Mouse (Mus musculus) layer of hippocampus, postnatal 10 days (tissue): ENCODE results near the gene Arhgef7. TPM values are rescaled to one million over a fixed set of nuclear protein-coding genes. Genes with fewer than 3 reads are reported as not detected.

Experiments used
- DNase-seq, 2 experiments: peaks; one replicate each; pipeline ENCODE4 v3.0.0; 2021; ENCODE audit warnings: low spot score in 2 of 2
- total RNA-seq, 2 experiments: library from RNA; stranded (reverse); gene quantifications; 2 replicates each; pipeline ENCODE4 v1.2.3; 2021

Gene Arhgef7
- total RNA-seq, 2 experiments from 2014 or later: 164 to 169 TPM

DNA sequence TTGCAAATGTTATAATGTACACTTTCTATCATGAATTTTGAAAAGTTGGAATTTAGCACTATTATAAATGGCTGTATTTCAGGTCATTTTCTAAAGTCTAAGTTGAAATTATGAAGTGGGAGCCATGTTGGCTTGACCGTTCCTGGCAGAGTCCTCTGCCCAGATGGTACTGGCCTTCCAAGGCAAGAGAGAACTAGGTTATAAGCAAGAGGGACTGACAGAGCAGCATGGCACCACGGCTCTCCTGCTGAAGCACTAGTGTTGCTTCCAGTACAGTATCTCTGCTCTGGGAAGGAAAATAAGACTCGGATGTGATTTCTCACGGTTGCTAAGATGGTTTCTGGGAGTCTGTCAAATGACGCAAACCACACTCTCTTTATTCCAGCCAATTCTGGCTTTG, 34.5 kb downstream of the Arhgef7 start:
- no peak for DNase-seq

- no peak for DNase-seq
Observed at GRCm38 (mm10) chr8:11762821-11763220, 35.3 kb downstream of the Arhgef7 start.

GRCm38 (mm10) chr8:11767213-11767840, 39.8 kb downstream of the Arhgef7 start:
- DNase-seq: no peak

- peak in 1 of 2 experiments; percentile 38 for DNase-seq
Observed at GRCm38 (mm10) chr8:11770001-11770400, 42.5 kb downstream of the Arhgef7 start.

DNA sequence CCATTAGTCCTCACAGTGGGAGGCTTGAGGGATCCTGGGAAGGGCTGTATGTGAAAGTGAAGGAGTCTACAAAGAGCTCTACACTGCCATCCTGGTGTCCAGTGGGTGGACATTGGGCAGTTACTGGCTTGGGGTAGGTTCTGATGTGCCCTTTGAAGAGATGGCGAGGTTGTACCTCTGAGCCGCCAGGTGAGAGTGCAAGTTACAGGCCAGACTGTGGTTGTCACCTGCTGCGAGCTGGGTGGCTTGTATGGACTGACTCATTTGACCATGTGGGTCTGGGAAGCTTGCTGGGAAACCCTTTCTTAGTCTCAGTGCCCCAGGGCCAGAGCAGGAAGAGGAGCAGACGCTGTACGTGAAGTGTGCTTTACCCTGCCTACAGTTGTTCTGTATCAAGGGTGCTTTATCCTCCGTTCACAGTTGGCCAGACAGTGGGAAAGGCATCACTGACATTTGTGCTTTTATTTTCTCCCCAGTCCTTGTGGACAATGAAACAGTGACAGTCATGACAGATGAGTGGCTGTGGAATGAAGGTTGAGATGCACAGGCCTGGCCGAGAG, 43.1 kb downstream of the Arhgef7 start:
- DNase-seq: no peak

- DNase-seq: no peak
Observed at GRCm38 (mm10) chr8:11771608-11772007, 44.1 kb downstream of the Arhgef7 start.

DNA sequence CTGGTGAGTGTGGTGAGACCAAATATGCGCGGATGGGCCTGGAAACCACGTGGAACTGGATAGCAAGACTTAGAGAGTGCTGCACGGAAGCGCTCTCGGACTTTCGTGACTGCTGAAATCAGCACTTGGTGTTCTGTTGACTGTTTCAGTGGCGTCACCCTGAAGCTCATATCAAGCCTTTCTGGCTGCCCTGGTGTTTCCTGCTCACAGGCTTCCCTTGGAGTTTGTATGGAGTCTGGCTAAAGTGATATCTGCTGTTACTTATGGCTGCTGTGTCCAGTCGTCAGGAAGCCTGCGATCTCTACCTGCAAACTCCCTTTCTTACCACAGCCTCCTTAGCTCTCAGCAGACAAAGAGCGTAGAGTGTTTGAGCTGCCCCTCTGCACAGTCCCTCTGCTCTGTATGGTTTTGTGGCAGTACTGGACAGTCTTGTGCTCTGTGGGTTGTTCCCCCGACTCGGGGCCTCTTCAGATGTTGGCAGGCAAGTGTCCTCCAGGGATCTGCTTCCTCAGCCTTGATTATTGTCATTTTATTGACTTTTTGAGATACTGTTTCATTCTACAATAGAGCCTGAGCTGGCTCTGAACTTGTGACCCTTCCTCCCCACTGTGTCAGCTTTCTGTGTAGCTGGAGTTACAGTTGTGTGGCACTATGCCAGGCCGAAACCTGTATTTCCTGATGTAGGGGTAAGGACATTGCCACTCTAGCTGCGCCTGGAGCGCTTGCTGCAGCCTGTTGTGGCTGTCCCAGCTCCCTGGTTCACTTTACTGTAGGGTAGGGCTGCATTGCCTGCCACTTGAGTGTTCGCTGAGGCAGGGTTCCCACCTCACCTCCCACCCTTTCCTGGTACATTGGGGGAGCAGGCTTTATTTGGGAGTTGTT, 46.9 kb downstream of the Arhgef7 start:
- no peak for DNase-seq

GRCm38 (mm10) chr8:11775889-11776288, 48.4 kb downstream of the Arhgef7 start:
- no peak for DNase-seq

DNA sequence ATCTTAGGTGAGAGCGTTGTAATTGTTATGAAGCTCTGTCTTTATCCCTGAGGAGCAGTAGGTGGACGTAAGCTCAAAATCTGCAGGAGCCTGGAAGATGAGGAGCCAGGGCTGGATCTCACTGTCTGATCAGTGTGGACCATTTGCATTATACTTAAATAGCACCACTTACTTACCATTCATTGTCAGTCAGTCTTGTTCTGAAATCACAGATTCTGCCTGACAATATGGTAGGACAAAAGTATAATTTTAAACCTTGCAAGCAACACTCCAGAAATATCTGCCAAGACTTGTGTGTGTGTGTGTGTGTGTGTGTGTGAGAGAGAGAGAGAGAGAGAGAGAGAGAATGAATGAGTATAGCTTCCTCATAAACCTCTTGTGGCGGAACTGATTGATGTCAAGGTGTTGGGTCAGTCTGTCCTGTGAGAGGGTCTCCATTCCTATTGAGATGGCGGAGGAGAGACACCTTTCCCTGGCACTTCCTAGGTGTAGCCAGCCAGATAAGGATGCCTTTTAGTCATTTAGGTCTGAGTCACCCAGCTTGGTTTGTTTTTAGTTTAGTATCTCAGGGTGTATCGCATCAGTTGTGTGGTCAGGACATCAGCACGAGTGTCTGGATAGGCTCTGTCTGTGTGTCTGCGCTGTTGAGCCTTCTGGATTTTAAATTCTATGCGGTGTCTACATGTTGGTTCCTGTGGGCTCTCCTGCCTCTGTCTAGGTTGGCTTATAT, 49.1 kb downstream of the Arhgef7 start:
- no peak for DNase-seq

DNA sequence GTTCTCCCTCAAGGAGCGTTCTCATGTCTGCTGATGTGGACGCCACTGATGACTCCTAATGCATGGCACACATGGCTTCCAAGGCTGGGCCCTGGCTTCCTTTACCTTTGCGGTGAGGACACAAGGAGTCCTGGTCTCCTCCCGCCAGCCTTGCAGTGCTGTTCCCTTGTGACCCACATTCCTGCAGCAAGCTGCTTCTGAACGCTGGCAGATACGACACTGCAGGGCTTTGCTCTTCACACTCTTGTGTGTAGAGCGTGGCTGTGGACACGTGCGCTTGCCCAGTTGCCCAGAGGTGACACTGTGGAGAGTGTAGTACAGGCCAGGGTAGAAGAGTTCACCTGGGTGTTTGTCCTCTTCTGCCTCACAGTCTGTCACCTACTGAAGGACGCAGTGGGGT, 49.7 kb downstream of the Arhgef7 start:
- DNase-seq: no peak

DNA sequence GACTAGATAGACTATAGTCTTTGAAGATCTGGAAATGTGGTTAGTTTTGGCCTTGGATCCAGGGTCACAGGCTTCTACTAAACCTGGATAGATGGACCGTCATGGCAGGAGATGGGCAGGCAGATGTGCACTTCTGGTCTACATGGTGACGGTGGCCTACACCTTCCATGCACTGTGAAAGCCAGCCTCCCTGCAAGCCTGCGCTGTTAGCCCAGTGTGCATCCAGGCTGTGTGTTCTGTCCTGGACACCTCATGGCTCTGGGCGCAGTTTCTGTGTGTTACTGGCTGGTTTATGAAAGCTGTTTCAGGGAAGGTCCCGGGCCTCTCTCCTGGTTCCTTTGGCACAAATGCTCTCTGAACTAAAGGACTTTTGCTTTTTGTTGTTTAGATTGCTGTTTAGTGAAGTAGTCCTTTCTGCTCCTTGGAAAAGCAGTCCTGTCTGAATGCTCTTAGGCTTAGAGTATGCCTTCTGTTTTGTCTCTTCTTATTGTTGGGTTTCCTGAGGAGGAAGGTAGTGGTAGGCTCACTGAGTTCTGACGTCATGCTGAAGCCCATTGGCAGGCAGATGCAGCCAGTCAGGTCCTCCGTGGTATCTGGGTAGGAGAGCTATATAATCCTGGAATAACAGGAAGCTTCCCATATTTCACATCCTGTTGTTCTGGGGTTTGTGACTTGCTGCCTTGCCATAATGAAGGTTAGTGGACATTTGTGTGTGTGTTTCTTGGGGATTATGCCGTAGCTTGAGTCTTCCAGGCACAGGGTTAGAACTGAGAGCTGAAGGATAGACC, 51.3 kb downstream of the Arhgef7 start:
- DNase-seq: no peak

GRCm38 (mm10) chr8:11779844-11780634, 52.5 kb downstream of the Arhgef7 start:
- DNase-seq: no peak

DNA sequence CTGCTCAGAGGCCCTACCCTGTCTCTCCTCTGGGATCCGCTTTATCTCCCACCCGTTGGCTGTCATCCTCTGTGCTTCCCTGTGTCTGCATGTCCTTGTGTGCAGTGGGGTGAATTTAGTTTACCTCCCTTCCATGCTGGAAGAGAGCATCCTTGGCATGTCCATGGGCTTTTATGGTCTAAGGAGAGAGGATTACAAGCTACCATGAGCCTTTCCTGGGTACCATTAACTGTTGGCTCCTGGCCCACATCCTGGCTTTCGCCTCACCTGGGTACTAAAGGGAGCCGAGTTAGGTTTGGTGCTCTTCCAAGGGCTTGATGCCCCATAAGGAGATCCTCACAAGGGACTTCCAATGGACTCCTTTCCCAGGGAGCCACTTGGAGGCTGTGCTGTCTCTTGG, 53.1 kb downstream of the Arhgef7 start:
- no peak for DNase-seq

GRCm38 (mm10) chr8:11782607-11783006, 55.1 kb downstream of the Arhgef7 start:
- DNase-seq: no peak

GRCm38 (mm10) chr8:11783861-11784594, 56.5 kb downstream of the Arhgef7 start:
- DNase-seq: no peak

- DNase-seq: no peak
Observed at GRCm38 (mm10) chr8:11785121-11785520, 57.6 kb downstream of the Arhgef7 start.

GRCm38 (mm10) chr8:11785539-11786046, 58.1 kb downstream of the Arhgef7 start:
- no peak for DNase-seq

DNA sequence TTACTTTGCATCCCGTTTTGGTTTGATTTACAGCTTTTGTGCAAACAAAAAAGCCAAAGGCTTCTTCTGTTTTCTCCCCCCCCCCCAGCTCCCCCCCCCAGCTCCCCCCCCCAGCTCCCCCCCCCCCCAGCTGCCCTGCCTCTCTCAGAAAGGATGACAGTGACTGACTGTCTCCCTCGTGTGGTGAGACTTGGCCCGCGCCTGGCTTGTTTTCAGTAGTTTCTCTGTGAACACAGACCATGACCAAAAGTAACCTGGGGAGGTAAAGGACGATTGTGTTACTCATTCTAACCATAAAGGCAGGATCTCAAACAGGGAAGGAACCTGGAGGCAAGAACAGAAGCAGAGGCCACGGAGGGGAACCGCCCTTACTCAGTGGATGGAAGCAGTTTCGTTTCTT, 60.7 kb downstream of the Arhgef7 start:
- DNase-seq: peak; percentile 69 to 74

DNA sequence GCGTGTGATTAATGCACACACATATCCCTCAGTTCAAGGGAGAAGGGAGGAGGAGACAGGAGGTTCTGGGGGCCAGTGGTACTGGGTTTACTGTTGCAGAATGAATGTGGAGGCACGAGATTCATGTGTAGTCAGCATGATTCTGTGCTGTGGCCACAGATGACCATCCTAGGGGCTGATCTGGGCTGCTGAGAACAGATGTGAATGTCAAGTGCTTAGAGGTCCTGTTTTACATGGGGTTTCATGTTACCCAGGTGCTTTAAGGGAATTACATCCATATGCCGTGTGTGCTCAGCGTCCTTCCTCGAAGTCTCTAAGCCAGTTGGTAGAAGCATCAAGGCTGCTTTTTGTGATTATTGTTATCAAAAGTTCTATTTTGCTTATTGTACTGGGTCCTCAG, 61.6 kb downstream of the Arhgef7 start:
- DNase-seq: no peak
